Mouse (Mus musculus): ENCODE data around the gene Ddx18.

The Ddx18 gene

GRCm38 (mm10) chr1:121567521-121568489 lies at the start of gene Ddx18:
Gene Ddx18, minus strand, starts transcription at chr1:121567989.
- CTCF ChIA-PET: interaction anchor here (0.7 kb wide), 1 partner anchor 20 kb away, joined by 3 read pairs; no protein-coding TSS in a partner anchor

GRCm38 (mm10) chr1:121608000-121608399 lies 40.2 kb upstream of the Ddx18 start:
- CTCF ChIA-PET: no interaction called here

GRCm38 (mm10) chr1:121605118-121605517 lies 37.3 kb upstream of the Ddx18 start:
- CTCF ChIA-PET: no interaction called here

- CTCF ChIA-PET: no interaction called here
Measured at GRCm38 (mm10) chr1:121601893-121602292, 34.1 kb upstream of the Ddx18 start.

- CTCF ChIA-PET: no interaction called here
Measured at GRCm38 (mm10) chr1:121601084-121601483, 33.3 kb upstream of the Ddx18 start.

GRCm38 (mm10) chr1:121598421-121598820 lies 30.6 kb upstream of the Ddx18 start:
- CTCF ChIA-PET: no interaction called here

- CTCF ChIA-PET: no interaction called here
Measured at GRCm38 (mm10) chr1:121596951-121597625, 29.3 kb upstream of the Ddx18 start.

GRCm38 (mm10) chr1:121584838-121585237 lies 17.0 kb upstream of the Ddx18 start:
- CTCF ChIA-PET: no interaction called here

GRCm38 (mm10) chr1:121581133-121581855 lies 13.5 kb upstream of the Ddx18 start:
- CTCF ChIA-PET: no interaction called here

GRCm38 (mm10) chr1:121577491-121577890 lies 9.7 kb upstream of the Ddx18 start:
- CTCF ChIA-PET: no interaction called here

GRCm38 (mm10) chr1:121570522-121570921 lies 2.7 kb upstream of the Ddx18 start:
- CTCF ChIA-PET: no interaction called here

- CTCF ChIA-PET: no interaction called here
Measured at GRCm38 (mm10) chr1:121557861-121558260, 9.9 kb downstream of the Ddx18 start.

GRCm38 (mm10) chr1:121551457-121551835 lies 16.3 kb downstream of the Ddx18 start:
- CTCF ChIA-PET: no interaction called here

- CTCF ChIA-PET: no interaction called here
Measured at GRCm38 (mm10) chr1:121550801-121551456, 16.9 kb downstream of the Ddx18 start.

- CTCF ChIA-PET: no interaction called here
Measured at GRCm38 (mm10) chr1:121549456-121549855, 18.3 kb downstream of the Ddx18 start.

- CTCF ChIA-PET: no interaction called here
Measured at GRCm38 (mm10) chr1:121548667-121549066, 19.1 kb downstream of the Ddx18 start.

GRCm38 (mm10) chr1:121546844-121547243 lies 20.9 kb downstream of the Ddx18 start:
- CTCF ChIA-PET: no interaction called here

GRCm38 (mm10) chr1:121540361-121540760 lies 27.4 kb downstream of the Ddx18 start:
- CTCF ChIA-PET: interaction anchor here (0.8 kb wide), 1 partner anchor 1779 kb away, joined by 8 read pairs; no protein-coding TSS in a partner anchor

- CTCF ChIA-PET: no interaction called here
Measured at GRCm38 (mm10) chr1:121531439-121531838, 36.4 kb downstream of the Ddx18 start.

GRCm38 (mm10) chr1:121529286-121529685 lies 38.5 kb downstream of the Ddx18 start:
- CTCF ChIA-PET: no interaction called here

- CTCF ChIA-PET: no interaction called here
Measured at GRCm38 (mm10) chr1:121528399-121528720, 39.4 kb downstream of the Ddx18 start, which contains the start of gene Htr5b. Gene Htr5b, minus strand, starts transcription at chr1:121528465.

All from spleen, embryonic (tissue).